Mouse (Mus musculus) lung, adult 18-20 months (tissue): Measurements from ENCODE around the gene Bag5.
A peak's percentile ranks its signal among the peaks of the same experiment; 100 is the strongest.
"Not testable (repeated sequence)": the region's sequence is repeated elsewhere in the genome, so short reads cannot be mapped to it uniquely, and the experiment has no call there.

Experiments used
- DNase-seq, 2 experiments: peaks; one replicate each; pipeline ENCODE4 v3.0.0; 2022; ENCODE audit warnings: mixed read lengths in 2 of 2

The Bag5 gene

DNA sequence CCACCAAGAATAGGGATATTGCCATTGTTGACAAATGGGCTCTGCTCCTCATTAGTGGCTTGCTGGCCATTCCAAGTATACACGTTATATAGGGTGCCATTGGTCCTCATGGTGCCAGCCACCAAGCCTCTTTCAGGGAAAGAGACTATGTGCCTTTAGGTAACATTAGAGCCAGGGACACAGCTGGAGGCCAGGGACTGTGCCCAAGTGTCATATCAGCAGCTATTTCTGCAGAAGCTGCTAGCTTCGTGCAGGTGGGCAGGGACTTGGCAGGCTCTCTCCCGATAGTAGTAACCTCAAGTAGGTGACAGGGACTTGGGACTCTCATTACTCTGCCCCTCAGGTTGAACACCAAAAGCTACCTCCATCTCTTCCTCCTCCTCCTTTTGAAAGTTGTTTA lies 21.9 kb upstream of the Bag5 start:
- DNase-seq = no peak

GRCm38 (mm10) chr12:111732921-111733320 lies 19.9 kb upstream of the Bag5 start:
- no peak for DNase-seq

DNA sequence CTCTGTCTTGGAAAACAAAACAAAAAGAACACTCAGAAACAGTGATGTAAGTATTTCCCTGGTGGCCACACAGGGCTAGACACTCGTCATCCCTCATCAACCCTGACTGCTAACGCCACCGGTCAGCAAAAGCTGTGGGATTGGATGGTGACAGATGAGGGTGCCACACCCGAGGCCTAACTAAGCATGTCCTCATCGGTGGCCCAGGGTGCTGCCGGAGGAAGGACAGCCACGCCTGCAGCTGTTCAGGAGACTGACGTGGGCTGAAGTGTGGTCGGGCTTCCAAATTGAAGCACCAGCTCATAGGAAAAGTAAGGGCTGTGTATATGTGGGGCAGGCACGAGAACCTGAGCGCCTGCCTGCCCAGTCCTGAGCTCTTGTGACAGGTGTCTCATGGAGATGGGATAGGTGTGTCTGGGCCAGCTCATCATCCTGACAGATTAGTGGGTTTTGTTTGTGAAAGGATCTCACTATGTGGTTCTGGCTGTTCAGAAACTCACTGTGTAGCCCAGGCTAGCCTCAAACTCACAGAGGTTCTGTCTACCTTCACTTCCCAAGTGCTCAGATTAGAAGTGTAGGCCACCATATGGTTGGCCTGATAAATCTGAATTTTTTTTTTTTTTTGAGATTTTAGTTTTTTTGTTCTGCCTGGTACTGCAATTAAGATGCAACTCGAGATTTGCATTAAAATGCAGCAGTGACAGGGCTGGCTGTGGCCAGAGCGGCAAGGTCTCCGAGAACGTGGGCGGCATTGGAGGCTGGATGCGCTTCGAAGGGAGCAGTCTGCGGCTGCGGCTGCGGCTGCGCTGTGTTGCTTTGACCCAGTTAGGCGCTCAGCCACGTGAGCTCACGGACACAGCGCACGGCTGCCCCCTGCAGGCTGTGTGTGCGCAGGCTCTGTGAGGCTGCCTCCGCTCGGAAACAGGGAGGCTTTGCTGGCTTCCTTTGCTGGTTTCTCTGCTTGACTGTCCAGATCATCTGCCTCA lies 19.1 kb upstream of the Bag5 start:
- peak; percentile 81 to 85 for DNase-seq

- no peak for DNase-seq
These were observed 14.9 kb upstream of the Bag5 start for GRCm38 (mm10) chr12:111727956-111728355.

GRCm38 (mm10) chr12:111726122-111726463 lies 13.0 kb upstream of the Bag5 start:
- DNase-seq = peak; percentile 64

- no peak for DNase-seq
These were observed 12.5 kb upstream of the Bag5 start for GRCm38 (mm10) chr12:111725338-111726121.

GRCm38 (mm10) chr12:111724638-111725337 lies 11.7 kb upstream of the Bag5 start:
- DNase-seq = no peak

DNA sequence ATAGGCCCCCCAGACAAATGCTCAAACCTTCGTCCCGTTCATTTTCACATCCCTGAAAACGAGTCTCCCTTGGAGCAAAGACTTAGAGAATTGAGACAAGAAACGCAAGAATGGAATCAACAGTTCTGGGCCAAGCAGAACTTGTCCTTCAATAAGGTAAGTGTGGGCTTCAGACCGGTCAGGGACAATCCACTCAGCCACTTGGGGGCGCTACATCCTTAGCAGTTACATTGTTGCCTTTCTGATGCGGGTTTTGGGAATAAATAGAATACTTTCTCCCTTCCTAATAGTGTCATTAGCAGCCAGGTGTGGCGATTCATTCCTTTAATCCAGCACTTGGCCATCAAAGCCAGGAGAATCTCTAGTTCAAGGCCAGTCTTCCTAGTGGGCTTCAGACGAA lies 9.6 kb upstream of the Bag5 start:
- no peak for DNase-seq

GRCm38 (mm10) chr12:111720222-111720621 lies 7.2 kb upstream of the Bag5 start:
- no peak for DNase-seq

DNA sequence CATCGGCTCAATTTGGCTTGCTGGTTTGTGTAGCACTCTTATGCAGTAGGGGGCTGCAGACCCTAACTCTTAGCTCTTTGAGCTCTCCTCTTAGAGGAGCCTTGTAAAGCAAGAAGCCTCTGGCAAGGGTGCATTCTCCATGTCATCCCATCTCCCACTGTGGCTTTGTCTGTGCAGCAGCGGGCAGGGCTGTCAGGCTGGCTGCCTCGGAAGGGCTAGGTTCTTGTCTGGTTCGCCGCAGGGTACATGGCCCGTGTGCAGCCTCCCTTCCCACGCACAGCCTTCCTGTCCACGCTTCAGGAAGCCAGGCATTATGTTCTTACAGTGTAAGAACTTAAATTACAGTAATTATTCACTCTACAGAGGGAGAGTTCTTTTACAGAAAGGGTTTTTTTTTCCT lies 5.6 kb upstream of the Bag5 start:
- no peak for DNase-seq

DNA sequence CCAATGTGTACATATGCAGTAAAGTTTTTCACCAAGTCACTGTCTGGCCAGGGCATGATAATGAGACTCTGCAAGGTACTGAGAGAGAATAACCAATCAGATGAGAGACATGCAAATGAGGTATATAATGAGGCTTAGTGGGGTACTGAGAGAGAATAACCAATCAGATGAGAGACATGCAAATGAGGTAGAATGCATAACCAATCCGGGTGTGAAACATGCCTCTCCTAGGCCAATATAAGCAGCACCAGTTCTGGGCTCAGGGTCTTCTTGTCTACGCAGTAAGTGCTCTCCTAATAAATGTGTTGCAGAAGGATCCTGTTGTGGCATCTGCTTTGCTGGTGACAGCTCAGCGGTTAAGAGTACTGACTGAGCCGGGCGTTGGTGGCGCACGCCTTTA lies 3.4 kb upstream of the Bag5 start:
- DNase-seq = no peak

DNA sequence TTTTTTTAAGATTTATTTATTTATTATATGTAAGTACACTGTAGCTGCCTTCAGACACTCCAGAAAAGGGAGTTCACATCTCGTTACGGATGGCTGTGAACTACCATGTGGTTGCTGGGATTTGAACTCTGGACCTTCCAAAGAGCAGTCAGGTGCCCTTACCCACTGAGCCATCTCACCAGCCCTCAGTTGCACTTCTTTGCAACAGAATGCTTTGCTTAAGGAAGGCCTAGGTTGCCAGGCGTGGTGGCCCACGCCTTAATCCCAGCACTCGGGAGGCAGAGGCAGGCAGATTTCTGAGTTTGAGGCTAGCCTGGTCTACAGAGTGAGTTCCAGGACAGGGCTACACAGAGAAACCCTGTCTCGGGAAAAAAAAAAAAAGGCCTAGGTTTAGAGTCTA lies 823 bp upstream of the Bag5 start:
- DNase-seq = not testable (repeated sequence)

- DNase-seq = no peak
These were observed 581 bp downstream of the Bag5 start for GRCm38 (mm10) chr12:111712476-111712875.

DNA sequence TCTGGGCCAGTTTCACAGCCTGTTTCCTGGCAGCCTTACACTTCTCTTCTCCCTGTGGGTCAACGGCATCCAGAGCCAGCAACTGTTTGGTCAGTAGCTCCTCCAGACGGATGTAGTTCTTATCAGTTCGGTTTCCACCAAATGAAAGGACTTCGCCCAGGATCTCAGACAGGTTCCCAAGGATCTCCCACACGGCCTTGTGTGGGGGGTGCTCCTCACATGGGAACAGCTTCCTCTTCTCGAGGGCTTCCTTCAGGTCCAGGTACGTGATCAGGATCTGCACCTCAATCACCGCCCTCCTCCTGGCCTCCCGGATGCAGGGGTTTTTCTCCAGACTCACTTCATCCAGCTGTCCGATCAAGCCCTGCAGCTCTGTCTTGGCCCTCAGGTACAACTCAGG lies 3.0 kb downstream of the Bag5 start:
- DNase-seq = no peak

- no peak for DNase-seq
These were observed 4.9 kb downstream of the Bag5 start for GRCm38 (mm10) chr12:111708181-111708580.

GRCm38 (mm10) chr12:111705186-111705973 lies 7.7 kb downstream of the Bag5 start:
- DNase-seq = peak; percentile 88 to 91

DNA sequence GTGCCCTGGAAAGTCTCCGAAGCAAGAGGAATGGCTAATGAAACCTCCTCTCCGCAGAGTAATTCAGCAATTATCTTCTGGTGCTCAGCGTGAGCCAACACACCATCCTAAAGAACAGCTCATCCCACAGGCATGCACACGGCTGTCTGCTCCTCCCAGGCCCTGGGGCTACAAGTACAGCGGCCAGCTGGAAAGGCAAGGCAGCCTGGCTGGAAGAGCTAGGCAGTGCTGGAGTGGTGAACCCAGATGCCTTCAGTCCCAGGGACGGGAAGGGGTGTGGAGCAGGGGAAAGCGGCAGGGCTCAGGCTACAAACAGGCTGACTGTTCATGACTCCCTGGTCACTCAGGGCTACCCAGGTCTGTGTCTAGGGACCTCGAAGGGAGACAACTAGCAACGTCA lies 8.4 kb downstream of the Bag5 start:
- DNase-seq = peak; percentile 68 to 73

DNA sequence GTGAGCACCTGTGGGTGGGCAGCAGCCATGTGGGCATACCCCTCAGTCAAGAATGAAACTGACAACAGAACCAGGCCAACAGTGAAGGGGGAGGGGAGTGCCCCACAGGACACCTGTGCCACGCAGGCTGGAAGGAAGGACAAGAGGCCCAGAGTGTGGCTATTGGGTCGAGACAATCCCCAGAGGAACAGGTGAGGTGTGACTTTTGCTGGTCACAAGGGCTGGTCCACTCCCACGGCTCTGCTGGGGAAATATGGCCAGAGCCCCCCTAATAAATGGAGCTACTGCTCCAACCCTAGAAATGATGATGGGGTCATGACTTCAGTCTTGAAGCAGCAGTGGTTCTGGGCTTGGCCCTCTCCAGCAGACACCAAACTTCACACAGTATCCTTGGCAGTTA lies 9.8 kb downstream of the Bag5 start:
- DNase-seq = no peak

- DNase-seq = no peak
These were observed 12.1 kb downstream of the Bag5 start for GRCm38 (mm10) chr12:111700920-111701458.

- DNase-seq = no peak
These were observed 13.5 kb downstream of the Bag5 start for GRCm38 (mm10) chr12:111699542-111699941.

DNA sequence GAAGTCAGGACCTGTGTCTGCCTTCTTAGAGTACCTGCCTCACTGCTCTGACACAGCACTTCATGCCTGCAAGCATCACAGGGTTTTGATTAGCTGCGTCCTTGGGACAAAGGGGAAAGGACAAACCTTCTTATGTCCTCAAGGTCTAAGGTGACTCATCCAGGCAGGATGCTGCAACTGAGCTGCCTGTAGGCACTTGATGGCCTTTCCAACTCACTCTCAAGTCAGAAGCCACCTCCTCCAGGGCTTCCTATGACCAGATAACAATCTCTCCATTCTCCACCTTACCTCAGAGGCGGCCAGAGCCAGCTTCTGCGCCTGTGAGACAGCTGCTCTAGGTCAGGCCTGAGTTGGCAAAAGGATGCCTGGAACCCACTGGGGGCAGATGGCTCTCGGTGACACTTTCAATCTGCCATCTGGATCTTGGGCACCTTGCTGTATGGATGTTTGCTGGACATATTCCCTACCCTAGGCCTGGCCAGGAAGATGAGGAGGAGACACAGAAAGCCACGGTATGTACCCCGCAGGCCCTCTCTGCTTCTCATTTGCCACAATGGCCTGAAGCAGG lies 14.6 kb downstream of the Bag5 start:
- DNase-seq = no peak

DNA sequence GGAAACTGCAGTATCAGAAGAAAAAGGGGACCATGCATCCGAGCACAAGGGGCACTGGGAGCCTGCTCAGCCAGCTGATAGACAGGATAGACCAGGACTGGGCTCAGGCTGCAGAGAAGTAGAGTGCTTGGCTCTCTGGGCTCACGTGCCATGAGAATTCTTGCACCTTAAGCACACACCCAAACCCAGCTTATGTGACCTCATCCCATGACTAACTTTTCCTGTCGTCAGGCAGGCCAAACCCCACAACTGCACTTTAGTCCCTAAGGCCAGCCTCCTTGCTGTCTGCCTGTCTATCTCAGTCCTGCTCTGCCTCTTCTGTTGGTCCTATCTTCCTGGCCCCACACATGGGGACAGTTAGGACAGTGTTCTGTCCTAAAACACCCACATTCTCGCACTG lies 15.3 kb downstream of the Bag5 start:
- no peak for DNase-seq
